Mouse (Mus musculus) urinary bladder, postnatal 14 days (tissue): ENCODE measurements around the gene Ccr3.
"Not testable (repeated sequence)": the region's sequence is repeated elsewhere in the genome, so short reads cannot be mapped to it uniquely, and the experiment has no call there.

Experiments
- DNase-seq: peaks from one replicate; pipeline ENCODE4 v3.0.0; 2021; ENCODE audit warnings: low spot score

Ccr3 gene

DNA sequence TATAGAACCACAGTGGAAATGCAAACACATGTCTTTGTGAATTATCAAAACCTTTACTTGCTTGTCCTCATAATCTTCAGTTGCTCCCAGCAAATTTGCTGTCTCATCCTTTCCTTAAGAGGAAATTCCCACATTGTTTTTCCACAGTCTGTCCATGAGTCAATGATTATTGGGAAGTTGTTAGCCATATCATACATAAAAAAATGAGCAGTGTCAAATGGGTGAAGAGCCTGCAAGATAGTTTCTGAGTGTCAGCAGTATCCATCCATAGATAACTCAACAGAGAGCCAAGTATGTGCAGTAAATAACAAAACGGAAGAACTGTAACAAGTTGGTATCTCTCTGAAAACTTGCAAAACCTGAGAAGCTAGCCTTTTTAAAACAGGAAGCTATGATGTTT lies at the start of gene Ccr3:
Gene Ccr3, plus strand, starts transcription at position 301 of the 400 bp plus-strand sequence.
- DNase-seq, result no peak

GRCm38 (mm10) chr9:123975630-123976029 lies 46.1 kb upstream of the Ccr3 start:
- no peak for DNase-seq

- no peak for DNase-seq
Observed at GRCm38 (mm10) chr9:123976876-123977663, 44.7 kb upstream of the Ccr3 start.

GRCm38 (mm10) chr9:123978308-123978707 lies 43.5 kb upstream of the Ccr3 start, which contains the start of gene Ccr1l1:
TSS of gene Ccr1l1 (minus strand) at chr9:123978408.
- no peak for DNase-seq

DNA sequence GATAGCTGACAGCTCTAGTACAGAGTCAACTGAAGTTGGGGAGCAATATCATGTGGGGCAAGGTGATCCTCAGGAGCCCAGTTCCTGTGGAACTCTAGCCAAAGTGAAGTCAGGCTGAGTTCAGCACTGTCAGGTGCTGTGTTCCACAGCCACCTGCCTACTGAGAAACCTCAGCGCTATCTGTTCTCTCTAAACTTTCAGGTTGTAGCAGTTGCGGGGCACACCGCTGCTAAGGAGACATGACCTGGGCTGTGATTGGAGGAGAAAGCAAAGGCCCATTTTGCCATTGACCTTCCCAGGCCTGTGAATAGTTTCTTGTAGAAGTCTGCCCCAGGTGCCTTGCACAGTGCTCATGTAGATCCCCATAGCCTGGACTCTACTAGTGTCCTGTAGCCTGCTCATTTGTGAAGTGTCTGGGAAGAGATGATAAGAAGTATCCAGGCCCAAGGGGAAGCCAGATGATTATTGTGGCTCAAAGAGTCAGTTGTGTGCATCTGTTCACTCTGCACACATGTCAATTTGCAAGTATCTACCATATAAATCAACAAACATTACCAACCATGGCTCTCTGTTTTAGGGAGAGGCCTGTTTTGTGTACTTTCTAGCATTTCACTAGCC lies 40.8 kb upstream of the Ccr3 start:
- DNase-seq, result not testable (repeated sequence)

DNA sequence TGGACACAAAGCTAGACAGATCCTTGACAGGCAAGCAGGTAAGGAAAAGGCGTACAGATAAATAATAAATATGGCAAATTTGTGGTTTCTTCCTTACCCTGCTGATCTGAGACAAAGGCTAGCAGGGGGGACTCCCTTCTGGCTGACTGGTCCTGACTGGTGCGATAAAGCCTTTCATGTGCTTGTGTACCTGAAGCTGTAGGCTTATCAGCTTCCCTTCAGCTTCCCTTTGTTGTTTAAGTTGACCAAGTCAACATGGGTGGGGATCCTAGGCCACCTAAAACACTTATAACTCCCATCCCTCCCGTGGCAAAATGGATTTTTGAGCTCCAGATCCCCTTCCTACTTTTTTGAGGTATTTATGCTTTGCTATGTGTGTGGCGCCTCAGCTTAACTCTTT lies 39.9 kb upstream of the Ccr3 start:
- DNase-seq, result no peak

DNA sequence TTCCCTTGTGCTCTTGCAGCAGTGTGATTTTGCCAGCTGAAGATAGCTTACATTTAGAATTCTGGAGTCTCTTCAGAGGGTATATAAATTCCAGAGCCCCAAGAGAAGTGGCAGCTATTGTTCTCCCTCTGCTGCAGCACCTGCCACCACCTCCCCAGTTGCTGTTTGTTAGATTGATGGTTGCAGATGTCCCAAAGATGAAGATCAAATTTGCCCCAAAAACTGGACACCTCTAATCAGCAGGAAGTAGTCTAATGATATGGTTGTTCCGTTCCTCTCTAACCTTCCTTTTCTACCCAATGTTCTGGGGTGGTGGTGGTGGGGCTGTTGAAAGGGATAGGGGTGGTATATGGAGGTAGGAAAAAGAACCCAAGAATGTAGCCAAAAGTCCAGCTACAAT lies 39.1 kb upstream of the Ccr3 start:
- DNase-seq, result no peak

- no peak for DNase-seq
Observed at GRCm38 (mm10) chr9:123984943-123985342, 36.8 kb upstream of the Ccr3 start.

DNA sequence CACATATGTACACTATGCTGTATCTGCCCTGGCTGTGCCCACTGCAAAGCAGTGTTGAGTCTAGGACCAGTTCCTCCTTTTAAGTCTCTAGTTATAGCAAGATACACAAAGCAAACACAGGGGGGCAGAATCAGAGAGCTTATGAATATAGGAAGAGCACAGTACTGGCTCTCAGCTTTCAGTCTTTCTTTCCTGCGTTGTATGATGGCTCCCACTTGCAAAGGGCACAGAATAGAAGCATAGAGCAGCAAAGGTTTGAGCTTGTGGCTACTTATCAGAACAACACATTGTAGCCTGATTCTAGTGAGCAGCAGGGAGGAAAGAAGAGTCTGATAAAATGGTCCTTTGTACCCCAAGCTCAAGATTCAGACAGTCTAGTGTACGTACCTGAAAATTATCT lies 35.6 kb upstream of the Ccr3 start:
- DNase-seq, result peak; percentile 12

DNA sequence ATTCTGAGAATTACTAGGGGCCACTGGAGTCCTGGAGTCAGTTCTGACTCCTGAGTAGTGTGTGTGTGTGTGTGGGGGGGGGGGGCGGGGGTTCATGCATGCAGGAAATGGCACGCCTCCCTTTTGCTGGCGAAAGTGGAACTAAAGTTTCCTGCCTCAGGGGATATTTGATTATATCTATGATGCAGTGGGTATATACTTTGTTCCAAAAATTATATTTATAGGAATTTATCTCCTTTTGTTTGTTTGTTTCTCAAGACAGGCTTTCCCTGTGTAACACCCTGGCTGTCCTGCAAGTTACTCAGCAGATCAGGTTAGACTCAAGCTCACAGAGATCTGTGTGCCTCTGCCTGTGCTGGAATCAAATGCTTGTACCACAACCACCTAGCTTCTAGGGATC lies 32.1 kb upstream of the Ccr3 start:
- no peak for DNase-seq

DNA sequence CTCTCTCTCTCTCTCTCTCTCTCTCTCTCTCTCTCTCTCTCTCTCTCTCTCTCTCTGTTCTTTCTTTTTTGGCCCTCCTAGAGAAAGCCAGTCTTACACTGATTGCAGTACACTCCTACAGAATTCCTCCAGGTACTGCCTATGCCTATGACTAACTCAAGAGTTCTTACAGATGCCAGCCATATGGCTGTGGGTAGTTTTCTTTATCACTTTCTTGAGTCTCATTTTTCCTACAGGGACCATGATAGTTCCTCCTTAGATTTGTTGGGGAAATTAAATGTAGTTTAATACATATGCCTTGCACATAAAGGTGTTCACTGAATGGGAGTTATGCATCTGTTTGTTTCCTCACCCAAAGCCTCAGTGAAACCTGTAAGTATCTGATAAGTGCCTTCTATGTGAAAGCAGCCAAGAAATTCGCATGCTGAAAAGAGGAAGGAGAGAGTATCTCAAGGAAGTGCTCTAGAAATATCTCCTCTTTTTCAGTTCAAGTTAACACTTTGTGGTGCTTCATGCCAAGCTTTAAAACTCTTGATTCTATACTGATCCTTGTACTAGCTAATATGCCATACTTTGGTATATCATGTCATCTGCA lies 30.4 kb upstream of the Ccr3 start:
- no peak for DNase-seq

DNA sequence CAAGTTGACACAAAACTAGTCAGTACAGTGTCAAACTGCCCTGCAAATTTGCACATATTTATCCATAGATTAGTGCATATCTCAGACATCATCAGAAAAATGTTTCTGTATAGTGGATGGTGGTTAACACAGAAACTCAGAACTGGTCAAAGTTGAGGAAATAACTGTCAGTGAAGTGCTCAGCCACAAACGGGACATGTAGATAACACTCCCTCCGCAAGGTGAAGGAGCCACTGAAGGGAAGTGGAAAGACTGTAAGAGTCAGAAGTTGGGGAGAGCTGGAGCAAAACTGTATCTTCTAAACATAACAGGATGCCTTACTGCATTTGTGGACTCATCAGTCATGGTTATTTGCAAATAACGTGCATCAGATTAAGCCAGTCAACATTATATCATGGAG lies 24.1 kb upstream of the Ccr3 start:
- DNase-seq, result no peak

GRCm38 (mm10) chr9:123999784-124000183 lies 22.0 kb upstream of the Ccr3 start:
- DNase-seq, result no peak

GRCm38 (mm10) chr9:124012691-124013090 lies 9.1 kb upstream of the Ccr3 start:
- no peak for DNase-seq

DNA sequence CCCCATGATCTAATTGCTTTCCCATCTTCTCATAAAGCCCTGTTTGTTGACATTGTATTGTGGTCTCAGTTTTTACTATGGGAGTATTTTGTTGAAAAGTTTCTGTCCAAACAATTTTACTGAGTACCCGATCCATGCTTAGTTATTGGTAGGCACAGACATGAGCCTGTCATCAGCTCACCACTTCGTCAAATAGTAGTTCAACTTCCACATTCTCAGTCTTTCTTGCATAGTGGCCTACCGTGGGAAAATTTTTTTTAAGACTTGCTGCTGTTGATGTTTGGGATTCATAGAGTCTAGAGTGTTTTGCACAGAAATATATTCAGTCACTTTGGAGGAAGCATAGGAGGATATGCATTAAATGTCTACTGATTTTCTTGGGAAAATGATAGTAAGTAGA lies 8.5 kb upstream of the Ccr3 start:
- no peak for DNase-seq

- no peak for DNase-seq
Observed at GRCm38 (mm10) chr9:124014985-124015652, 6.7 kb upstream of the Ccr3 start.

GRCm38 (mm10) chr9:124016048-124016447 lies 5.7 kb upstream of the Ccr3 start:
- no peak for DNase-seq

- no peak for DNase-seq
Observed at GRCm38 (mm10) chr9:124019887-124020286, 1.9 kb upstream of the Ccr3 start.

DNA sequence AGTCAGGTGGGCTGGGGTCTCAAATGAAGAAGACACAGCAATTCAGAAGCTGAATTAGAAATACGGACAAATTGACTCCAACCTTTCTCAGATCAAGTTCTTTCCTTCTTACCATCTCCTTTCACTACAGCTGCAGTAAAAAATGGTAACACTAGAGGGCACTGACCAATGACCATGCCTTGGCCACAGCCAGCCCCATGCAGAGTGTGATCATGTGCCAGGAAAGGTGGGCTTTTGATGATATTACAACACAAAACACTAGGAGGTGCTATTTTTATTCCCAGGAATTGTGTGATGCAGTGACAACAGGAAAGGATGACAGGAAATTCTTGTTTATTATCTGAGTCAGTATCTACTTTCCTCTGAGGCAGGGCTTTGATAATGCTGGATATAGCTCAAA lies 11.6 kb downstream of the Ccr3 start:
- peak; percentile 13 for DNase-seq

- DNase-seq, result peak; percentile 70
Observed at GRCm38 (mm10) chr9:124037707-124038106, 15.9 kb downstream of the Ccr3 start.

GRCm38 (mm10) chr9:124038158-124038582 lies 16.4 kb downstream of the Ccr3 start:
- no peak for DNase-seq

GRCm38 (mm10) chr9:124038949-124039348 lies 17.2 kb downstream of the Ccr3 start:
- DNase-seq, result no peak

DNA sequence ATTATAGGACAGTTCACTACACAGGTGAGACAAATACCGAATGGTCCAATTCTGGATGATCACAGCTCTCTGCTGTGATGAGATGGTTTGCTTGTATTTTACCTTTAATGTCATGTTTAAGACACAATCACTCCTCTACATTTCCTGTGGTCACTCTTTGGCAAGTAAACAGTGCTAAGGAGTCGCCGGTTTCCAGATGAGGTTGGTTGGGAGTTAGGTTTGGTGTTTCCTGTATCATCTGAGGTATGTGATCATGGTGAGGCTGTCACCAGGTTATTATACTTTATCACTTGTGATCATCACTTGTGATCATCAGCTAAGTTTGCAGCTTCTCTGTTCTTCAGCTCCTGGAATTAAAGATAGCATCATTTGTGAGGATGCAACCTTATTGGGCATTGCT lies 19.2 kb downstream of the Ccr3 start:
- DNase-seq, result no peak
